Mouse (Mus musculus): ENCODE data around the gene Cpxm2. TPM values are rescaled to one million over a fixed set of nuclear protein-coding genes. Genes with fewer than 3 reads are reported as not detected.

The Cpxm2 gene
- total RNA-seq, 1 experiment from 2014 or later = not detected

DNA sequence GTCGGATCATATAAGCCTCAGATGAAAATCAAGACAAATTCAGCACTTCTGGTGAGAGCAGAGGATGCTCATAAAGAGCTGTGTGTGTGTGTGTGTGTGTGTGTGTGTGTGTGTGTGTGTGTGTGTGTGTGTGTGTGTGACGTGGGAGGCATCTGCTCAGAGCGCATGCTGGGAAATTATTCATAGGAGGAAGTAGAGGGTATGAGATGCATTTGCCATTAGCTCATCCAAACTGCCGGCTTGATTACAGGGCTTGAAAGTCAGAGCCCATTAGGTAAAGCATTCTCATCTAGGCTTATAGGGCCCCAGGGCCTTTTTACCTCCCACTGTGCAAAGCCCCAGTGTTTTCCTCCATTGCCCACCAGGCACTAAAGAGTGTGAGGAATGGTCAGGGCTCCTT lies 107.9 kb downstream of the Cpxm2 start:
- no peak for ATAC-seq (replicated peaks; ENCODE audit: low read depth, poor library complexity, severe bottlenecking)

DNA sequence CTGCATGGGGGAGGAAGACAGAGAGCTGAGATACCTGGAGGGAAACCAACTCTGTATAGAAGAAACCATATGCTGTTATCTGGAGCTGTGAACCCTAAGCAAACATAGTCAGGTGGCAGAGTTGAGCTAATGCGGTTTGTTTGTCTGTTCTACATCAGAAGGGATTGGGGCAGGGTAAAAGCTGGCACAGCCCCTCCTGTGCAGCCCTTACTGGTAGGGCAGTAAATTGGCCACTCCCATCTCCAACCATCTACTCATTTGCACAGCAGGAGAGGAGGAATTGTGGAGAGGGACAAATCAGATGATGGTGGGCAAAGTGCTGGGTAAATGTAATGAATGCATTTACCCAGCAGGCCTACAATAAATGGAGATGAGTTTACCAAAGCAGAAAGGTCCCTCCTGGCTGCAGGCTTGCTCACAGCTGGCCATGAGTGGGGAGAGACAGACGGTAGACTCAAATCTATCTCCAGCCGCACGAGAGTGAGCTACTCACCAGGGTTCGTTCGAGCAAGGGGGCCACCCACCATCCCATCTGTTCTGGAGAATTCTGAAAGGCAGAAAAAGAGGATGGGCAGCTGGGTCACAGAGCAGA lies 122.5 kb downstream of the Cpxm2 start:
- no peak for ATAC-seq (replicated peaks; ENCODE audit: low read depth, poor library complexity, severe bottlenecking)

DNA sequence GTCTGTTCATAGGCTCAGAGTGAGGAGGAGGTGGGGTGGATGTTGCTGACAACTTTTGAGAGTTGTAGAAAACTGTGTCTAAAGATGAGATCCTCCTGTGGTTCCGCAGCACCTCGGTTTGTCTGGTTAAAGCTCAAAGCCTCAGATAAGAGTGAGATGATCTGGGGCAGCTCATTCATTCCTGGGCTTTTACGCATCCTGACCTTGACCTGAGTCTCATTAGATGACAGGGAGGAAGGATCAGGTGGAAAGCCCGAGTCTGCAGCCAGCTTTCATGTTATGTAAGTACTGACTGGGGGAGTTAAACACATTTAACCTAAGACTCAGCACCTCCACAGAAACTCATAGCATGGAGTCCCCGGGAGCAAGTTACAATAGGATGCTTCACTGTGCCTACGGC lies 127.9 kb downstream of the Cpxm2 start:
- ATAC-seq (replicated peaks; ENCODE audit: low read depth, poor library complexity, severe bottlenecking) = no peak

DNA sequence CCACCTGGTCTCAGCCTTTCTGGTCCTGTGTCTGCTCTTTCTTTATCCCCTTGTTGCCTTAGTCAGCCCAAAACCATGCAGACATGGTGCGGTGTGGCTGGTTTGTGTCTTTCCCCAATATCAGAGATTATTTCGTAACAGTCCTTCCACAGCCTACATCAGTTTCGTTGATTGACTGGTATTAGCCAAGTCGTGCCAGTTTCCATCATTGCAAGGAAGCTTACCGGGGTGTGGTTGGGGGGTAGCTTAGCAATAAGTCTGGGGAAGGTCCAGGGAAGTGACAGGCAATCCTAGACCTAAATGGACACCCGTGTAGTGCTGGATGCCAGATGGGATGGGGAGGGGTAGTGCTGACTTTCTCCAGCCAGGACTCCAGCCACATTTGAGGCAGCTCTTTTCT lies 128.9 kb downstream of the Cpxm2 start:
- ATAC-seq (replicated peaks; ENCODE audit: low read depth, poor library complexity, severe bottlenecking) = no peak

DNA sequence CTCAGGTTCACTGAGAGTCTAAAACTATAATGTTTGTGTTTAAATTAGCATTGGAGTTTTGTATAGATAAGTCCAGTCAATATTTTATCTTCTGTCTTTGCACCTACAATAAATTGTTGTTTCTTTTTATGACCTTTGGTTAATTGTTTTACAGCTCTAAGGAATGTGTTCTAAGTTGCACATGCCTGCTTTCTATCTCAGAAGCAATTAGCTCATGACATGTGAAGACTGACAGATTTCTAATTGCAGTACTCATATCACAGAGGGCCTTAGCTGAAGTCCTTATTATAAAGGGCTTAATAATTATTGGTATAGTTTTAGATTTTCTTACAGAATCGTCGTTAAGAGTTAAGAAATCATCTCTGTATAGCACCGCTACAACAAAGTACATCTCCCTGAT lies 138.6 kb downstream of the Cpxm2 start:
- ATAC-seq (replicated peaks; ENCODE audit: low read depth, poor library complexity, severe bottlenecking) = no peak

DNA sequence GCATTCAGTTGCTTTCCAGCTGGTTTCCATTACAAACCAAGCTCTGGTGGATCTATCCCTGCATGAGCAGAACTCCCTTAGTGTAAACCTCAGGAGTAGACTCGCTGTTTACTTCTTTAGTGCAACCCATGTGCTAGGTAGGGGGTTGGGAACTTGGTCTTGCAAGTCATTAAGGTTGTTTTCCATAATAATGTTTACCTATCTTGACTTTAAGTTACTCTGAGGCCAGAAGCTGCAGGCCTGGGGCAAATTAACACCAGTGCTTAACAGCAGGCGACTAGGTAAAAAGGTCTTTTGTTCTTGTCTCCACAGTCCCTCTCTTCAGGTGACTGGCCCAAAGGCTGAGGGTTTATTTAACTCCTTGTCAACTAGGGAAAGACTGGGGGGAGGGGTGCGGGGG lies 139.3 kb downstream of the Cpxm2 start:
- ATAC-seq (replicated peaks; ENCODE audit: low read depth, poor library complexity, severe bottlenecking) = no peak

DNA sequence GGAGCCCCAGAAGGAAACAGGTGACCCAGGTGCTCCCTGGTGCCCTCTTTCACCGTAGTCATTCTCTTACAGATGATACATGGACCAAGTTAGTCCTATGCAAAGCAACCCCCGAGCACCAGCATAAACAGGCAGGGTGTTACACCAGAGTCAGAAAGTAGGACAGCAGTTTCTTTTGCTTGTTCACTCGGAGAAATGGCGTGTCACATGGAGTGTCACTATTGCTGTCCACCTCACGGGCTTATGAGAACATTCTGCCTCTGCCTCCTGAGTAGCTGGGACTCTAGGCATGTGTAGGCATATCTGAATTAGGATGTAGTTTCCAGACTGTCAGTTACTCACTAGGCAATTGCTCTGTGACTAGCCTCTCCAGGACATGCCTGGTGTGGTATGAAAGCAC lies 140.6 kb downstream of the Cpxm2 start:
- ATAC-seq (replicated peaks; ENCODE audit: low read depth, poor library complexity, severe bottlenecking) = no peak

DNA sequence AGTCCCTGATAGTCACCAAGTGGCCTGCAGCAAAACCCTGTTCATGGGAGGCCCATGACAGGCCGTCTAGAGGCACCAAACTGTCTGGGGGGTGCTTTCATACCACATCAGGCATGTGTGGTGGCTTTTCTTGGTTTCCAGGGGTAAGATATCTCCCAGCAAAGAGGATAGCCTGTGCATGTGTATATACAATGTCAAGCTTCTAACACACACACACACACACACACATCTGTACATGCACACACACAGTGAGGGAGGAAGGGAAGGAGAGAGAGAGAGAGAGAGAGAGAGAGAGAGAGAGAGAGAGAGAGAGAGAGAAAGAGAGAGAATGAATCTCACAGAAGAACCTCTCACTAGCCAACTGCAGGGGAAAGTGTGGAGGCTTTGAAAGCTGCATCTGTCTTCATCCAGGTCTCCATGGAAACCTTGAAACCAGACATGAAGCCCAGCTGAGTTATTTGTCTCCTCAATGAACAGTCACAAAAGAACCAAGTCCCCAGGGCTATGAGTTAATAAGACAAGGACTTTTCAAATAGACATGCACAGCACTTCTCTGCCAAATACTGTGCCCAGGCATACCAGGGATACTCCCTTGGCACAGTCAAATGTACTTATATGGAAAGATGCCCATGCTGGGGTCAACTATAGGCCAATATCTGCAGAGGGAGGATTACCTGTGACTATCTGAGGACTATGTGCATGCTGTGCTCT lies 141.4 kb downstream of the Cpxm2 start:
- no peak for ATAC-seq (replicated peaks; ENCODE audit: low read depth, poor library complexity, severe bottlenecking)

DNA sequence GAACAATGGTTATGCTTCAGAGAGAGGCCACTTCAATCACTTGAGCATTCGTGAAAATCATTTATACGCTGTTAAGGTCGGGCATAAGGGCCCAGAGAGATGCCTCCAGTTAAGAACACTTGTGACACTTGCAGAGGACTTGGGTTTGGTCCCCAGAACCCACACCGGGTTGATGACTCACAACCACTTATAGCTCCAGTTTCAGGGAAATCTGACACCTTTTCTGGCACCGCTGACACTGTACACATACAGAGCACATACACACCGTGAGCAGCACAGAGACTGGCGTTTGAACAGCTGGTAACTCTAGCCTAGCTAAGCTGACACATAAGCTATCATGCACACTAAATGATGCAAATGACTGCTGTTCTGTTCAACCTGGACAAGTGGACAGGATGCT lies 145.5 kb downstream of the Cpxm2 start:
- no peak for ATAC-seq (replicated peaks; ENCODE audit: low read depth, poor library complexity, severe bottlenecking)

DNA sequence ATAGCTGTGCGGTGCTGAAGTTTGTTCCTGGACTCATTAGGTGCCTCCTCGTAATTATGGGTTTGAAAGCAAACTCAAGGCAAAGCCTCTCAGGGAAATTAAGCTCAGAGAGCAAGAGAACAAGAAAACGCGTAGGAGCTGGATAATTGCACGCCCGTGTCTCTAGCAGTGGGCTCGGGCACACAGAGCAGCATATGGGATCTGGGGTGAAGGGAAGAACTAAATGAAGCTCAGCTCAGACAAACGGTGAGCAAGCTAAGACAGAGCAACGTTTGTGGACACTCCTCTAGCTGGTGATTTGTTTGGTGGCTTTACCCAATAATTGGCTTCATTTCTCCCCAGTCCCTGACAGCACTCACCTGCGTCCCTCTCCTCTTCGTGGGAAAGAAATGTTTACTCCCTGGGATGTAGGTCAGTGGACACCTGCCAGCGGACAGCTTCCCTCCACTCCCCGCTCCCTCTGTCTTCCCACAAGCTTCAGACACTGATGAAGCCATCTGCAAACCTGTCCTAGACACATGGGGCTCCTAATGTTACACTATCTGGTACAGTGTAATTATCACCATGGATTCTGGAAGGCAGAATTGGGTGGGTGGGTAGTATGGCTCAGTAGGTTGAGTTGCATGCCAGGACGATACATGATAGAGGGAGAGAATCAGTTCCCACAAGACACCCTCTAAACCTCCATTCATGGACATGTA lies 148.4 kb downstream of the Cpxm2 start:
- no peak for ATAC-seq (replicated peaks; ENCODE audit: low read depth, poor library complexity, severe bottlenecking)

DNA sequence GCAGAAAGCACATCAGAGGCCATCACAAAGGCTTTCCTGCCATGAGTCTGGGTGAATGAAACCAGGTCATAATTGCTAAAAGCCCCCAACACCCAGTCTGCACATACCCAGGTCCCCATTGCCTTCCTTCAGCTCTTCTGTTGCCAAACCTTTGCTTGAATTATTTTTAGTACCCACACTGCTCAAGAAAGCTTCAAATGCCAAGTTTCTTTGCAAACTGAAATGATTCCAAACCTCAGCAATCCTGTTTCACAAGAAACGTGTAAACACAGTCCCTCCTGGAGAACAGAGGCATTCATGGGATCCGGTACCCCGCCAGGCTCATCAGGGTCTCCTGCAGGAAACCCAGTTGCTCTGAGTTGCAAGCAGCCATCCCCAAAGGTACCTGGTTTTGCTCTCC lies 161.7 kb downstream of the Cpxm2 start:
- ATAC-seq (replicated peaks; ENCODE audit: low read depth, poor library complexity, severe bottlenecking) = no peak

DNA sequence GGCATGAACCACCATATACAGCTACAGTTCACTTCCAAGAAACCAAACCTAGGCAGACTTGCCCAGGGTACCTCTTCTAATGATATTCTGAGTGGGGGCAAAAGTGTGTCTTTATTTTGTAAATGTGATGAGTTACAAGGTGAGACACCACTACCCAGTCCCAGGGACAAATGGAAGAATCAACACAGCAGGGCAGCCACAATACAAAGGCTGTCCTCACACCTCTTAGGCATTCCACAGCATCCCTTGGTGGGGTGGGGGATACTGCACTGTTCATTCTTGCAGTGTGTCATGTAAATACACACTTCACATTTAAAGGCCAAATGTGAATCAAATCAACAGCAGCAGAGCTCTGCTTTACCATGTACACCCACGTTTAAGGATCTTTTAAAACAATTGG lies 162.3 kb downstream of the Cpxm2 start:
- no peak for ATAC-seq (replicated peaks; ENCODE audit: low read depth, poor library complexity, severe bottlenecking)

DNA sequence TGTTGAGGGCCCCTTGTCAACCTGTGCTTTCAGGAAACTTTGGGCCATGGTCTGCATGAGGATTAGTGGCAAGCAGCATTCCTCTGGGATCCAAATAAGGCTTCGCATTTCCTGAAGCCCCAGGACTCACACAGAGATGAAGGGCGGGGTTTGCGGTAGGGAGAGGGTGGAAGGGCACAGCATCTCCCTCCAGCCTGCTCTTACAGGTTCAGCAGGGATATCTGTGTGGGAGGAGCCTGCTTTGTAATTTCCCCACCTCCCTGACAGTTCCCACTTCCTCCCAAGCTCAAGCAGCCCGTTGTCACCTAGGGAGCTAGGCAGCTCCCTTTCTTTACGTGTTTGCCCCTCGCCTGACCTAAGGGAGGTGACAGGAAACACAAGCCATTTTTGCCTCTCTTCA lies 165.5 kb downstream of the Cpxm2 start:
- ATAC-seq (replicated peaks; ENCODE audit: low read depth, poor library complexity, severe bottlenecking) = no peak

Other genes starting within 250 kb of the Cpxm2 start
- gene Gpr26, start 188.3 kb downstream of the Cpxm2 start, total RNA-seq (2017) = not detected in 2 replicates
- gene Chst15, start 162.5 kb upstream of the Cpxm2 start, total RNA-seq (2017) = 10.1 and 15.6 TPM in 2 replicates